Mouse (Mus musculus): Measurements from ENCODE around the gene Pln. TPM values are rescaled to one million over a fixed set of nuclear protein-coding genes. Genes with fewer than 3 reads are reported as not detected.

Pln gene
- total RNA-seq, 1 experiment from 2014 or later: not detected

GRCm38 (mm10) chr10:53349254-53349653, 11.8 kb downstream of the Pln start:
- ATAC-seq (ENCODE audit: extremely low read depth, insufficient number of reproducible peaks, low FRiP score, poor library complexity, severe bottlenecking): no peak

- no peak for ATAC-seq (ENCODE audit: extremely low read depth, insufficient number of reproducible peaks, low FRiP score, poor library complexity, severe bottlenecking)
Measured at GRCm38 (mm10) chr10:53353665-53354064, 16.2 kb downstream of the Pln start.

DNA sequence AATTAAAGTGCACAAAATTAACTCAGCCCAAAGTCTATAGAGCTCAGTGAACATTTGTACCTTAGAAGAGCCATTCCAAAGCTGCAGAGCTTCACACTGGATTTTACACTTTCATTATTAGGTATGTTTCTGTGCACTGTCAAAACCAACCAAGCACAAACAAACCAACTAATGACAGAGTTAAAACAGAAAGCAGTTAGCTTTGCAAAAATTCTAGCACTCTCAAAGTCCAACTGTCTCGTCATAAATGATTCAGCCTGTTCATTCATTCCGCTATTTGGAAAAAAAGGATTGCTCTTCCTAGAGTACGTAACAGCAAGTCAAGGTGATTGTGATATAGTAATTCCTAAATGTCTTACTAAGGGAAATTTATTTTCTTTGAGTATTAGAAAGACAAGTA, 21.5 kb downstream of the Pln start:
- ATAC-seq (ENCODE audit: extremely low read depth, insufficient number of reproducible peaks, low FRiP score, poor library complexity, severe bottlenecking): no peak

GRCm38 (mm10) chr10:53364311-53364710, 26.8 kb downstream of the Pln start:
- no peak for ATAC-seq (ENCODE audit: extremely low read depth, insufficient number of reproducible peaks, low FRiP score, poor library complexity, severe bottlenecking)

GRCm38 (mm10) chr10:53367265-53367664, 29.8 kb downstream of the Pln start:
- no peak for ATAC-seq (ENCODE audit: extremely low read depth, insufficient number of reproducible peaks, low FRiP score, poor library complexity, severe bottlenecking)

DNA sequence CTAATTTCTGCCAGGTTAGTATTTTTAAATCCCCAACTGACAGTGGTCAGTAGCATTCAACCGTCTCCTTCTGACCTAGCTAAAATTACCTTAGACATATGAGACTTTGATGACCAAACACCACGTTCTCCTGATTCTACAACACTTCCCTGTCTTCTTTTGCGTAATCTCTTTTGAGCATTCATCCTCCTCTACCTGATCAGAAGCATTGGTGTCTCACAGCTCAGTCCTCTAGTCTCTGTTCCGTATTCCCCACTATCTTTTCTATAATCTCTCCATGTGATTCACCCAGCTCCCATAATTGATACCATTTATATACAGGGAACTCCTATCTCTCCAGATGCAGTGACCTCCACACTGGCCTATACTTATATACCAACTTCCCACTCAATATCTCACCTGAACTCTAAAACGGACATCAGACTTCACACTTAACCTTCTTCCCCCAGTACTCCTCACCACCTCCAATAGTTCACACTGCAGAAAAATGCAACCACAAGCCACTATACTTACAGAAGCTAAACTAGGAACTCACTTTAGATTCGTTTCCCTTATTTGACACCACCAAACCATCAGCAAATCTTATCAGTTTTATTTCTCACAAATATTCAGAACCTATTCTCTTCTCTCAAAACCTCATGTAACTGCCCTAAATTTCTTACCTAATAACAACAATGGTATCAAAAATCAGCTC, 36.6 kb downstream of the Pln start:
- ATAC-seq (ENCODE audit: extremely low read depth, insufficient number of reproducible peaks, low FRiP score, poor library complexity, severe bottlenecking): peak; percentile 49; the same call in 1 of the 2 replicates

- no peak for ATAC-seq (ENCODE audit: extremely low read depth, insufficient number of reproducible peaks, low FRiP score, poor library complexity, severe bottlenecking)
Measured at GRCm38 (mm10) chr10:53377096-53377495, 39.6 kb downstream of the Pln start.

- no peak for ATAC-seq (ENCODE audit: extremely low read depth, insufficient number of reproducible peaks, low FRiP score, poor library complexity, severe bottlenecking)
Measured at GRCm38 (mm10) chr10:53378296-53378695, 40.8 kb downstream of the Pln start.

DNA sequence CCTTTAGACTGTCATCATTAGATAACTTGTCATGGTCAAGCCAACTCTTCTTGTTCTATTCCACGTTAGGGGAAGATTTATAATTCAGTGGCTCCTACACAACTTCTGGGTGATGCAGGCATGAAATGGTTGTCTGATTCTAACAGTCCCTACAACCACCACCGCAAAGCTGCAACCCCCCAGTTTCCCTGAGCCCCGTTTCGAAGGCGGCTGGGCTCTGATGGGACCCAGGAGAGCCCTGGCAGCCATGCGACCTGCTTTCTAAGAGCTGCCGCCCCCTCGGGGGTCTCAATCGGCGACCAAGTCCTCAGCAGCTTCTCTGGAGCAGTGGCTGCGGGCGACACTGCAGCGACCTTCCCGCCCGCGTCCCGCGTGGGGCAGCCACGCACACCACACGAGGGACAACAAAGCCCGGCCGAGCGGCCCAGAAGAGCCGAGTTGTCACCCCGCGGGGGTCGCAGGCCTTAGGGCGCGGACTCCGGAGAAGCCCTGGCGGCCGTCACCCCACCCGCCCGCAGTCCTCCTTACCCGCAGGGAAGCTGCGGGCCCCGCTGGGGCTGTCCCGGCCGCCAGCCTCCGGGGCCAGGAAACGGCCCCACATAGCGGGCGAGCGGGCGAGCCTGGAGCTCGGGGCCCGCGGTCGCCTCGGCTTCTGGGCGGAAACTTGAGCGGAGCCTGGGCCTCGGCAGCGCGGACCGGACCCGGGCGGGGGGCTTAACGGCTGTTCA, 41.7 kb downstream of the Pln start:
- peak; percentile 45 for ATAC-seq (ENCODE audit: extremely low read depth, insufficient number of reproducible peaks, low FRiP score, poor library complexity, severe bottlenecking)

- peak; percentile 94 for ATAC-seq (ENCODE audit: extremely low read depth, insufficient number of reproducible peaks, low FRiP score, poor library complexity, severe bottlenecking)
Measured at GRCm38 (mm10) chr10:53379709-53380106, 42.2 kb downstream of the Pln start, which contains the start of gene Cep85l. TSS of gene Cep85l (minus strand) at chr10:53379947.

DNA sequence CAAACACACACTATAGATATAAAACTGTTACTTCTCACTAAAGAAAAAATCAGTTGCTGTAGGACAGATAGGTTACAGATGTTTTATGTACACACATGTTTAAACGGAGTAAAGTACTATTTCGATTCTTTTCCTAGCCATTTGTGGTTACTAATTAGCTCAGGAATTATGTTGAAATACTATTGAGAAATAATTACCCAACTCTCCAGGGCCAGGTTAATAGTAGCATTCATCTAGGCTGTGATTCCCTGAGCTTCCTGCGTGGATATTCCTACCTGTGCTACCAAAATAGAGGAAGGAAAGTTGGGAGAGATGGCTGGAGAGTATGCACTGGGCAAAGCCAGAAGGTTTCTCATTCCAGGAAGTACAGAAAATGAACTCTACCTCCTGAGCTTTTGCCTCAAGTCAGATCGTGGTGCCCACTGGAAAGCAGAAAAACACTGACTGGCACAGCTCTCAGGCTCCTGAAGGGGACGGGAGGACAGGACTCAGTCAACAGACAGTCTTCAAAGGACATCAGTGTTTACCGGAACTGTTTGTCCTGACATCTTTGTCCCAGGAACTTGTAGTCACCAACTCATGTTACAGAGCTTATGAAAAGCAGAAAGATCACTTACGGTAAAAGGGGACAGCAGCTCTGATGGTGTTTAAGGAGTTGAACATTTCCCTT, 45.4 kb downstream of the Pln start:
- no peak for ATAC-seq (ENCODE audit: extremely low read depth, insufficient number of reproducible peaks, low FRiP score, poor library complexity, severe bottlenecking)

DNA sequence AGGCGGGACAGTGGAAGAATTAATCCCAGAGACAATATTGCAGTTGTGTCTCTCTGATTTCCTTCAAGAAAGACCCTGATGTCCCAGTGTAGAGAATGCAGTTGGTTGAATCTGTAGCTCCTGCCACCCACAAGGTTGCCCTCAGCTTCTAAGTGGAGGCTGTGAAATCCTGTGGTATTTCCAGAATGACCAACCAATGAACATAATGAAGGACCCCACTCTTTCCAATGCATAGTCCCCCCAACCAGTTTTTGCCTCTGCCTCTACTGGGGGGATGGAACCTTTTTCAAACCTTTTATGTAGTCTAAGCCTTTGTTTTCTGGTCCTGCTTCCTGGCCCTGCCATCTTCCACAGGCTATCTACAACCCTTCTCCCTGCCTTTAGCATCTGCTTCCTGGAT, 47.4 kb downstream of the Pln start:
- ATAC-seq (ENCODE audit: extremely low read depth, insufficient number of reproducible peaks, low FRiP score, poor library complexity, severe bottlenecking): no peak

- no peak for ATAC-seq (ENCODE audit: extremely low read depth, insufficient number of reproducible peaks, low FRiP score, poor library complexity, severe bottlenecking)
Measured at GRCm38 (mm10) chr10:53385438-53385837, 48.0 kb downstream of the Pln start.

GRCm38 (mm10) chr10:53388227-53388920, 50.9 kb downstream of the Pln start:
- ATAC-seq (ENCODE audit: extremely low read depth, insufficient number of reproducible peaks, low FRiP score, poor library complexity, severe bottlenecking): no peak

GRCm38 (mm10) chr10:53394923-53395629, 57.6 kb downstream of the Pln start:
- no peak for ATAC-seq (ENCODE audit: extremely low read depth, insufficient number of reproducible peaks, low FRiP score, poor library complexity, severe bottlenecking)
